Mouse (Mus musculus) erythroblast, embryonic 14.5 days (primary cell): ENCODE data around the gene Fgfr2. TPM values are rescaled to one million over a fixed set of nuclear protein-coding genes. Genes with fewer than 3 reads are reported as not detected.

Experiments
- H3K27me3 ChIP-seq: 2 replicates; pipeline ENCODE4 v1.6.1; 2012; ENCODE audit warnings: inconsistent platforms; ENCODE audit not compliant: control insufficient read depth
- H3K36me3 ChIP-seq: 2 replicates; pipeline ENCODE4 v1.6.1; 2012; ENCODE audit warnings: mild to moderate bottlenecking, inconsistent platforms; ENCODE audit not compliant: control insufficient read depth
- H3K4me1 ChIP-seq: 2 replicates; pipeline ENCODE4 v1.6.1; 2012; ENCODE audit warnings: inconsistent platforms; ENCODE audit not compliant: control insufficient read depth
- H3K4me3 ChIP-seq: replicated peaks from 2 replicates; pipeline ENCODE3; 2012; ENCODE audit warnings: moderate library complexity, mild to moderate bottlenecking, inconsistent platforms
- H3K9me3 ChIP-seq: 2 replicates; pipeline ENCODE4 v1.6.1; 2012; ENCODE audit warnings: low read length, inconsistent platforms, mixed read lengths; ENCODE audit not compliant: control insufficient read depth
- GATA1 ChIP-seq: IDR thresholded peaks from 2 replicates; pipeline ENCODE4 v1.6.1; 2012; ENCODE audit warnings: low read length, inconsistent platforms, mixed read lengths
- TAL1 ChIP-seq: IDR thresholded peaks from 3 replicates; pipeline ENCODE4 v1.6.1; 2012; ENCODE audit warnings: low read length, inconsistent platforms, mixed read lengths
- polyA plus RNA-seq: library from polyadenylated mRNA; stranded (reverse); fragments of >175 nt; gene quantifications from 2 replicates; pipeline ENCODE4 v1.2.3, GENCODE M21; 2012

Fgfr2 gene
- polyA plus RNA-seq, 1 experiment: not detected

DNA sequence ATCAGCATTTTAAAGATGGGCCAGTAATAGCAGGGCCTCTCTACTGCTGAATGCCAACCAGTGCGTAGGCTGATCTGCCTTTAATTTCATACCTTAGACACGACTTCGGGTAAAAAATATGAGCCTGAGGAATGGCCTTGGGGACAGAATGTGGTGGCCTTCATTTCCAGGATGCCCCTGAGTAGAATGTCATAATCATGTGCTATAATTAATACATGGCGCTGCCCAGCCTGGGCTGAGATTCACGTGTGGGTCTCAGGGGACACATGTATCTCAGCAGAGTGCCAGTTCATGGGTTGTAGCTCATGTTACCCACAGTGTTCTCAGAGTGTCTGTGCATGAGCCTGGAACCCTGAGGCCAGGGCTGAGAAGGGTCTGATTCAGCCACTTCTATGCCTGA lies 1296.3 kb downstream of the Fgfr2 start:
- TF ChIP-seq TAL1: no peak
- TF ChIP-seq GATA1: no peak
- Histone ChIP-seq H3K9me3 (no peaks in the 10 kb centered on the region), H3K27me3 (no peaks in the 10 kb centered on the region), H3K4me3 (no peak overlapping the region), H3K36me3 (no peaks in the 10 kb centered on the region), H3K4me1 (no peaks in the 10 kb centered on the region)

- TF ChIP-seq TAL1 (no peak), GATA1 (no peak)
- H3K4me3 ChIP-seq: no peak overlapping the region
- H3K36me3 ChIP-seq: no peaks in the 10 kb centered on the region
- H3K4me1 ChIP-seq: no peaks in the 10 kb centered on the region; the same call in 1 of the 2 replicates
- H3K9me3 ChIP-seq: no peaks in the 10 kb centered on the region
- no peaks in the 10 kb centered on the region for H3K27me3 ChIP-seq
These were observed 1305.2 kb downstream of the Fgfr2 start for GRCm38 (mm10) chr7:131817976-131818375.

- Histone ChIP-seq H3K9me3 (no peaks in the 10 kb centered on the region), H3K4me3 (no peak overlapping the region), H3K27me3 (no peaks in the 10 kb centered on the region), H3K4me1 (no peaks in the 10 kb centered on the region; the same call in 1 of the 2 replicates), H3K36me3 (no peaks in the 10 kb centered on the region)
- TF ChIP-seq GATA1 (no peak), TAL1 (no peak)
These were observed 1306.5 kb downstream of the Fgfr2 start for GRCm38 (mm10) chr7:131816641-131817040.

- H3K36me3 ChIP-seq: no peaks in the 10 kb centered on the region
- TF ChIP-seq TAL1 (no peak), GATA1 (no peak)
- H3K4me1 ChIP-seq: peaks cover 4% of the 10 kb centered on the region
- no peaks in the 10 kb centered on the region for H3K27me3 ChIP-seq
- no peaks in the 10 kb centered on the region for H3K9me3 ChIP-seq
- H3K4me3 ChIP-seq: no peak overlapping the region
These were observed 1311.0 kb downstream of the Fgfr2 start for GRCm38 (mm10) chr7:131812116-131812515.

DNA sequence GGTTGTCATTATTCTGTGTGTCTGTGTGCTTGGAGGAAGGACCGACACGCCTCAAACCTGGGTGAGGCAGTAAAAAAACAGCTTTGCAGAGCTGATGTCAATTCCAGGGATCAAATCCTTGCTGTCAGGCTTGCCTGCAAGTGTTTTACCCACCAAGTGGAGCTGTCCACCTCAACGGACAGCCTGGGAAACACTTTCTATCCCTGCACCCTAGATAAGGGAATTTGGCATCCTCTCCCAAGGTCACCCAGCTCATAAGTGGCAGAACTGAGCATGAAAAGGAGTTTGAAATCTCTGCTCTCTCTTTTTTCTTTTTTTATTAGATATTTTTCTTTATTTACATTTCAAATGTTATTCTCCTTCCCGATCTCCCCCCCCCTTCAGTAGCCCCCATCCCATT lies 1312.2 kb downstream of the Fgfr2 start:
- Histone ChIP-seq H3K36me3 (no peaks in the 10 kb centered on the region), H3K9me3 (no peaks in the 10 kb centered on the region), H3K4me1 (peaks cover 4% of the 10 kb centered on the region), H3K27me3 (no peaks in the 10 kb centered on the region), H3K4me3 (no peak overlapping the region)
- TF ChIP-seq TAL1 (no peak), GATA1 (no peak)

DNA sequence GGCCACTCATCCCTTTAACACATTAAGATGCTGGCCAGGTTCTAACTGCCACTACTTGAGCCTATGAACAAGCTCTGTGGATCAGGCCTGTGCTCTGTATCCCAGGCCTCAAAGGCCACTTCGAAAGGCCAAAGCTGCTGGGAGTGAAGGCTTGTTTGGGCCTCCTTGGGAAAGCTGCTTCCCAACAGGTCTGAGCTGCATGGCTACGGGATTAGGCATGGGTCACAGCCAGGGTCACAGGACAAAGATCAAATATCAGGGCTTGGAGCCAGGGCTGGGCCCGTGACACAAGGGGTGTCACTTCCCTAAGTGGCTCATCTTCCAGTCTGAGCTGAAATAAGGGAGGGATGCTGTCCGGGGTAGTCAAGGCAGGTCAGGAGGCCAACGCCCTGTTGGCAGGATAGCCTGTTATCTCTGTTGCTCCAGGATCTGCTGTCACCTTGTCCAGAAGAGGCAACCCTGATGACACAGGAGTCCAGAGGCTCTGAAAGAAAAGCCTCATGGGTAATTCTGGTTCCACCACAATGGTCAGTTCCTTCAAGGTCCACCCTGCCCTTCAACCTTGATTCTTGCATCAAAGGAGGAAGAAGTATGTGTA lies 1313.5 kb downstream of the Fgfr2 start:
- Histone ChIP-seq H3K4me3 (no peak overlapping the region), H3K27me3 (no peaks in the 10 kb centered on the region), H3K4me1 (peaks cover 4% of the 10 kb centered on the region), H3K36me3 (no peaks in the 10 kb centered on the region), H3K9me3 (no peaks in the 10 kb centered on the region)
- TF ChIP-seq GATA1: no peak
- TF ChIP-seq TAL1: no peak

- Histone ChIP-seq H3K36me3 (no peaks in the 10 kb centered on the region), H3K4me1 (peaks cover 4% of the 10 kb centered on the region), H3K9me3 (no peaks in the 10 kb centered on the region), H3K4me3 (no peak overlapping the region), H3K27me3 (no peaks in the 10 kb centered on the region)
- TF ChIP-seq GATA1 (no peak), TAL1 (no peak)
These were observed 1315.9 kb downstream of the Fgfr2 start for GRCm38 (mm10) chr7:131807257-131807656.

- peaks cover 4% of the 10 kb centered on the region for H3K4me1 ChIP-seq
- H3K9me3 ChIP-seq: no peaks in the 10 kb centered on the region
- no peaks in the 10 kb centered on the region for H3K27me3 ChIP-seq
- H3K36me3 ChIP-seq: no peaks in the 10 kb centered on the region
- no peak overlapping the region for H3K4me3 ChIP-seq
- TF ChIP-seq GATA1 (no peak), TAL1 (no peak)
These were observed 1317.5 kb downstream of the Fgfr2 start for GRCm38 (mm10) chr7:131805525-131806202.

- no peaks in the 10 kb centered on the region for H3K9me3 ChIP-seq
These were observed 1322.6 kb downstream of the Fgfr2 start for GRCm38 (mm10) chr7:131800416-131801045.

More at GRCm38 (mm10) chr7:131800416-131801045, 1322.6 kb downstream of the Fgfr2 start:
- Histone ChIP-seq H3K4me1 (no peaks in the 10 kb centered on the region), H3K36me3 (no peaks in the 10 kb centered on the region), H3K27me3 (no peaks in the 10 kb centered on the region), H3K4me3 (no peak overlapping the region)
- TF ChIP-seq TAL1 (no peak), GATA1 (no peak)
